Mouse (Mus musculus) Muller cell, postnatal 12 days (primary cell): Measurements from ENCODE around the gene Coq10b.
"Not testable (repeated sequence)": the region's sequence is repeated elsewhere in the genome, so short reads cannot be mapped to it uniquely, and the experiment has no call there.

Source experiments
- DNase-seq: peaks from one replicate; pipeline ENCODE4 v3.0.0-alpha.2; 2015; ENCODE audit errors: inconsistent ontology term

Coq10b gene

DNA sequence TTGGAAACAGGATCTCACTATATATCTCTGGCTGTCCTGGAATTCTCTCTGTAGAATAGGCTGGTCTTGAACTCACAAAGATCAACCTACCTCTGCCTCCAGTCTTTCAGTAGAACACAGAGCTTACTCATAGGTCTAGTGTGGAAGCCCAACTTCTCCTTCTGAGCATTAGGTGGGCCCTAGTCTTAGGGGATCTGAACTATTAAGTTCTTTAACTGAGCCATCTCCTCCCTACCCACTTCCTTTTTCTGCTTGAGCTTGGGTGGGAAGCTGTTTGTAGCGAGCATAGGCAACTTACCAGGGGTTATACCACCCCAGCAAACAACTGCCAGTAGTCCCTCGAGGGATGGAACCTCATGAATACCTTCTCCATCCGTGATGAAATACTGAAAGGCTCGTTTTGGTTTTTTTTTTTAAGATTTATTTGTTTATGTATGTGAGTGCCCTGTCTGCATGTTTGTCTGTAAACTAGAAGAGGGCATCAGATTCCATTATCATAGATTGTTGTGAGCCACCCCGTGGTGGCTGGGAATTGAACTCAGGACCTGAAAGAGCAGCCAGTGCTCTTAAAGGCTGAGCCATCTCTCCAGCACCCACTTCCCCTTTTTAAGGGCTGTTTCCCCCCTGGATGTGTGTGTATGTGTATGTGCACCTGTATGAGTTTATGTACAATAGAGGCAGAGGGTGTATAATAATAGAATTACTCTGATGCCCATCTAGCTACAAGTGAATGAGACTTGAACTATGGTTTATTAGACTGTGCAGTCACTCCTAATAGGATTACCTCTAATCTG is 2.9 kb downstream of the Coq10b start:
- no peak for DNase-seq

DNA sequence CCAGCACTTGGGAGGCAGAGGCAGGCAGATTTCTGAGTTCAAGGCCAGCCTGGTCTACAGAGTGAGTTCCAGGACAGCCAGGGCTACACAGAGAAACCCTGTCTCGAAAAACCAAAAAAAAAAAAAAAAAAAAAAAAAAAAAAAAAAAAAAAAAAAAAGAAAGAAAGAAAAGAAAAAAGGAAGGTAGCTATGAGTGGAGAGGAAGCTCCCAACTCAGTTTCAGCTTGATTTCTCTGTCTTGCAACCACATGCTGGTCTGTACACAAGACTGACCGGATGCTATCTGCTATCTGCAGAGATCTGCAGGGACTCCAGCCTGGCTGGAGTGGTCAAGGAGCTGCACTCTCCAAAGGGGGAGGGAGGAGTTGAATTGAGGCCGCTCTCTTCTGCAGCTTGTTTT is 5.8 kb downstream of the Coq10b start:
- not testable (repeated sequence) for DNase-seq

DNA sequence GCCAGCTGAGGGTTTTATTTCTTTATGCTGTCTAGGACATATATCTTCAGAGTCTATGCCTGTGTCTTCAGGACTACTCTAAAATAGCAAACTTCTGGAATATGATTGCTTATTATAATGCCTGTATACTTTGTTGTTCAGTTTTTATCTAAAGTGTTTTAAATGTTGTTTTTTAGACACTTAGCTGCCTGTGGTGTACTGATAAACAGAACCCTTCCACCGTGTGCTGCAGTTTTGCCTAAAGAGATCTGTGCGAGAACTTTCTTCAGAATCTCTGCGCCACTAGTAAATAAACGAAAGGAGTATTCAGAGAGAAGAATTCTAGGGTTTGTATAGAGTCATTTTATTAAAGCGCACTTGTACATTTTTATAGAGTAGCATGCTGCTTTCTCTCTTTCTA is 8.5 kb downstream of the Coq10b start:
- DNase-seq = no peak

DNA sequence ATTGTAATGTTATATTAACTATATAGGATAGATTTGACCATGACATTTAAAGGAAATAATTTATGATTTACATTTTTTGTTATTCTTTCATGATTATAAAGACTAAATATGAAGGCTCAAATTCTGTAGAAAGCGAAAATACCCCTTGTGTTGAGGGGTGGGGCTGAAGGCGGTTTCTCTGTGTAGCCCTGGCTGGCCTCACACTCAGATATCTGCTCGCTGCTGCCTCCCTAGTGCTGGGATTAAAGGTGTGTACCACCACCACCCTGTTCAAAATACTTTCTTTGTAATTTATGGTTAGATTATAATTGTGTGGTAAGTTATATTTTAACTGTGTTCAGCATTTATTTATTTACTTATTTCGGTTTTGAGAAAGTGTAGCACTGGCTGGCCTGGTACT is 9.2 kb downstream of the Coq10b start:
- no peak for DNase-seq

DNA sequence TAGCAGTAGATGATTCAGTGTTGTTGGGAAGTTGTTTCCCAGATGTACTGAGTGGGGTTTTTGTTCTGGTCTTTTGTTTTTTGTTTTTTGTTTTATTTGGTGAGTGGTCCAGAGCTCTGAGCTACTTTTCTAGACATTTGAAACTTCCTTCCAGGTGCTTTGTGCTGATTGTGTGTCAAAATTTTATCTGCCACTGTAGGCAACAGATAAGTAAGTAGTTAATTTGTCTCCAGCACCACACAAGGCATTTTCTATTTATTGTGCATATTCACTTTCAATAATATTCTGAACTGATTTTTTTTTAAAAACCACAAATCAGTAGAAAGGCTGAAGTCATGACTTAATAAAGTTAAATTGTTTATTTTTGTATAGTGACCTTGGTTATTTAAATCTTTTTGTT is 19.8 kb downstream of the Coq10b start:
- not testable (repeated sequence) for DNase-seq

DNA sequence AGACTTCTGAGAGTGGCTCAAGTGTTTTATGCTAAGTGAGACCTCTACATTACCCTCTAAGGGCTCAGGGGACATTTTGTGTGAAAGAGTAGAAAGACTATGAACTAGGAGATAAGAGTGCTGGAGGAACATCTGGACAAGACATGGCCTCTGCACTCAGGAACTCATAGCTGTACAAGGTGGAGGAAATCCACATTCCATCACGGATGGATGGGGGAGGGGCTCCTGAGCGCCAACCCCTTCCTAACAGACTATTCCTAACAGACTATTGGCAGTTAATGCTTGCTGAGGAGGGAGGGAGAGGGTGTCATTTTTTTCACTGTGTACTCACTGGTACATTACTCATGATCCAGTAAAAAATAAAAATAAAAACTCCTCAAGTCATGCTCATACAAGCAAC is 22.2 kb downstream of the Coq10b start:
- DNase-seq = no peak

DNA sequence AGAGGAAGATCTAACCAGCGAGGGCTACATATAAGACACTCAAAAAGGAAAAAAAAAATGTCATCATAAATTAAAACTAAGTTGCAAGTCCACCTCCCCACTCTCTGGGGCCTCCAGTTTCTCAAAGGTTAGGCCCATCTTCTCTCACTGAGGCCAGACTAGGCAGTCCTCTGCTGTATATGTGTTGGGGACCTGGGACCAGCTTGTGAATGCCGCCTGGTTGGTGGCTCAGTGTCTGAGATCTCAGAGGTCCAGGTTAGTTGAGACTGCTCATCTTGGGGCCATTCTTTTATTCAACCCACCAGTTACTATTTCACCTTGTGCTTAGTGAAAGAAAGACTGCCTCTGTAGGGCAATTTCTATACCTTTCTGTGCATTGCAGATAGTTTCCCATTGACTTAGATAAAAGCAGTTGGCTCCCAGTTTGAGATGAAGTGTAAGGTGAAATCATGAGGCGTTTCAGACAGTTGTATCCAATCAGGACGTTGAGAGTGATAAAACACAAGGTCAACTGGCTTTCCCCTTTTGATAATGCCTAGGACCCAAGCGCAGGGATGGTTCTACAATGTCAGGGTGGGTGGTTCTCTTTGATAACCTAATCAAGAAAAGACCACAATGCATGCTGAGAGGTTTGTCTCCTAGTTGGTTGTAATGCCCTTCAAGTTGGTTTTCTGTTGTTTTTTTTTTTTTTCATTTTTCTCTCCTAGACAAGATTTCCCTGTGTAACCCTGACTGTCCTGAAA is 23.3 kb downstream of the Coq10b start:
- DNase-seq = no peak

DNA sequence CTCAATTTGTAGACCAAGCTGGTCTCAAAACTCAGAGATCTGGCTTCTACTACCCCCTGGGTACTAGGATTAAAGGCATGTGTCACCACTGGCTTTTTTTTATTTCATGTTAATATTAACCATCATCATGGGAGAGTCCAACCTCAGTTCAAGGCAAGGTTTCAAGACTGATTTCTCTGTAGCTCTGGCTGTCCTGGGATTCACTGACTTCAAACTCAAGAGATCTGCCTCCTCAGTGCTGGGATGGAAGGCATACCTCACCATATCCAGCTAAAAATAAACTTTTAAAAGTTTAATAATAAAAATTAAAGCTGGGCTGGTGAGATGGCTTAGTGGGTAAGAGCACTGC is 23.8 kb downstream of the Coq10b start:
- no peak for DNase-seq

DNA sequence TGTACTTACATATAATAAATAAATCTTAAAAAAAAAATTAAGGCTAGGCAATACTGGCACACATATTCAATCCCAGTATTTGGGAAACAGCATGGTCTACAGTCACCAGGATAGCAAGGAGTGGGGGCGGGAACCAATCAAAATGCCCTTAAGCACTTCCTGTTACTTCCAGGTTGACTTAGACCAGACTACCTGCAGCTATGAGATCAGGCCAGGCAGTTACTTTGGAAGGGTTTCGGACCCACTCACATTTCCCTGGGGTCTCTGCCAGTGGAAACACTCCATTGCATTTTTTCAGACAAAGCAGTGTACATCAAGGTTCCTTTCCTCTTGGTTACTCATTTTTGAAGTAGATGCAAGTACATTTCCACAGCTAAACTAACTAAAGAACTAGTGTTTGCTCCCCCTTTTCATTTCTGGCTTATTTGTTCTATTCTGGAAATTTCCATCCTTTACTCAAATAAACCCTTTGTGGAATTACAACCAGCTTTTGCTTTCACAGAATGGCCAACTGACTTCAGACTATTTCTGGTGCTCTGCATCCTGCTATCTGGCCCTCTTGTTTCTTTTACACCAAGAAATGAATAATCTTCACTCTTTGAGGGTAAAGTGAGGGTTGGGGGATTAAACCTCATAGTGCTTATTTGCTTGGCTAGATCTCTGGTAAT is 24.4 kb downstream of the Coq10b start:
- no peak for DNase-seq

DNA sequence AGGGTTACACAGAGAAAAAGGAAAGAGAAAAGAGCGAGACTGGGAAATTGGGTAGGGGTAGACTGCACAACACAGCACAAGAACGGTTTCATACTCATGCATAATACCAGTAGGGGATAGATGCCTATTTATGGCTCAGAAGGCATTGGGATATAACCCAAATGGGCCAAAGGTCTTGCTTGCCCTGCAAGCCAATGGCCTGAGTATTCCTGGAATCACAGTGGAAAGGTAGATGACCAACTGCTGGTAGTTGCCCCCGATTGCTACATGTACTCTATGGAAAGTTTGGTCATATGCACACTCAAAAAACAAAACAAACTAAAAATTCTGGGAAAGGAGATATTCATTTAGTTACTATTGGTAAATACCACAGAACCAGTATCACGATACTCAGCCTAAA is 27.1 kb downstream of the Coq10b start:
- DNase-seq = no peak

DNA sequence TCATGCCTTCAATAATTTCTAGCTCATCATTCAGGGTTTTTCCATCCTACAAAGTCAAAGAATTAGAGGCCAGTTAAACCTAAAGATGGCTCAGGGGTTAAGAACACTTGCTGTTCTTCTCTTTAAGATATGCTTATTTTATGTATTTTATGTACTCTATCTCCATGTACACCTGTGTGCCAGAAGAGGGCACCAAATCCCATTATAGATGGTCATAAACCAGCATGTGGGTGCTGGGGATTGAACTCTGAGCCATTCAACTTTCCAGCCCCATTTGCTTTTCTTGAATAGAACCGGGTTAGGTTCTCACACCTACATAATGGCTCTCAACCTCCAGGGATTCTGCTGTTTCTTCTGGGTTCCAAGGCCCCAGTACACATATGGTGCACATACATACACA is 29.5 kb downstream of the Coq10b start:
- DNase-seq = no peak

DNA sequence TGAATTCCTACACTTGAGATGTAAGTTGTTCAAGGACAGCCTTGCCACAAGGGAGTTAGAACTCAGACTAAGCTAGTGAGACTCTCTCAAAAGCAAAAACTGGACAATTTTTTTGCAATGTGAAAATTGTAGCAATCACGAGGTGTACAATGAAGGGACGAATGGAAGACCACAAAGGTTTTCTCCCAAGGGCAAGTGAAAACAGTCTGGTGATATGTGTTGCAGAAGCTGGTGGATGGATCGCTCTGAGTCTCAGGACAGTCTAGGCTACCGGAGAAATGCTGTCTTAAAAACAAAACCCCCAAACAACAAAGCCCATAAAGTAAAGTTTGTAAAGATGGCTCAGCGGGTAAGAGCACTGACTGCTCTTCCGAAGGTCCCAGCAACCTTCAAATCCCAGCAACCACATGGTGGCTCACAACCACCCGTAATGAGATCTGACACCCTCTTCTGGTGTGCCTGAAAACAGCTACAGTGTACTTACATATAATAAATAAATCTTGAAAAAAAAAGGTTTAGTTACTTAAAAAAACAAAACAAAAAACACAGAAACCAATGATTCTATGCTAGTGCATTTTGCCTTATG is 33.3 kb downstream of the Coq10b start:
- no peak for DNase-seq

DNA sequence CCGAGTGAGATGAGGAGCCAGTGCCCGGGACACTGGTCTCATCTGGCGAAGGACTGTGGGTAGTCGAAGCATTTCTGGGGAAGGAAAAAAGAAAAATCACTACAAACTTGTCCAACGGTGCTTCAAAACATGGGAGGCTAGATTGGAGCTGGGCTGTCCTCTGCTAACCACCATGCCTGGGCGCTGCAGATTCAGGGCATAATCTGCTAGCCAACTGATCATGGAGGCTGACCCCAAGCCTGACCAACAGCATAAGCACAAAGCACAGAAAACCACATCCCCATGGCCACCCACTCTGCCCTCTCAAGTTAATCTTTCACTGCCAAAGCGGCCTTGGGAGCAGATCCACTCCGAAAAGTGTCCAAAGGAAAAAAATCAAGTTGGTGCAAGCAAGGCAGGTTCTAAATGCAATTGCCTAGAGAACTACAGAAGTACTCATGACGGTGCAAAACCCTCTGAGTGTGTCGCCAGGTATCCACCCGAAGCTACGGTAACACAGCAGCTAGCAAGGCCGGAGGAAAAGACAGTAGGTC is 34.4 kb downstream of the Coq10b start:
- peak; percentile 25 for DNase-seq

DNA sequence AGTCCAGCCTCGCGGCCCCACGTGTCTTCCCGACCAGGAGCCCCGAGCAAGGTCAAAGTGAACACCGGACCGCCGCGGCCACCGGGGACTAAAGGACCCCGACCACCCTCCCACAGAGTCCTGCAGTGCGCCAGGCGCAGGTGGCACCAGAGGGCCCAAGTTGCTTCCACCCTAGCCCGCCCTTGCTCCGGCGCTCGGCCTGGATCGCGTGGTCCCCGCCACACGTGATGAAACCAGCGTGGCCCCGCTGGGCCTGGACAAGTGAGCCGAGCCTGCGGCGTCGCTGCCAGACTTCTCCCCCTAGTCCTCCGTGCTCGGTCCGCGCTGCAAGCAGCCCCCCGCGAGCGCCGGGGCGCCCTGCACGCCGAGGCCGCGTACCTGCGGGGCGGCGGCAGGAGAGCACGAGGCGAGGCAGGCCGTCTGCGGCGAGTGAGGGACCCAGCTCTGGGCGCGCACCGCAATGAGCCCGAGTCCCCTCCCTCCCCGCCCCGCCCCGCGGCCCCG is 34.9 kb downstream of the Coq10b start:
- DNase-seq = no peak

DNA sequence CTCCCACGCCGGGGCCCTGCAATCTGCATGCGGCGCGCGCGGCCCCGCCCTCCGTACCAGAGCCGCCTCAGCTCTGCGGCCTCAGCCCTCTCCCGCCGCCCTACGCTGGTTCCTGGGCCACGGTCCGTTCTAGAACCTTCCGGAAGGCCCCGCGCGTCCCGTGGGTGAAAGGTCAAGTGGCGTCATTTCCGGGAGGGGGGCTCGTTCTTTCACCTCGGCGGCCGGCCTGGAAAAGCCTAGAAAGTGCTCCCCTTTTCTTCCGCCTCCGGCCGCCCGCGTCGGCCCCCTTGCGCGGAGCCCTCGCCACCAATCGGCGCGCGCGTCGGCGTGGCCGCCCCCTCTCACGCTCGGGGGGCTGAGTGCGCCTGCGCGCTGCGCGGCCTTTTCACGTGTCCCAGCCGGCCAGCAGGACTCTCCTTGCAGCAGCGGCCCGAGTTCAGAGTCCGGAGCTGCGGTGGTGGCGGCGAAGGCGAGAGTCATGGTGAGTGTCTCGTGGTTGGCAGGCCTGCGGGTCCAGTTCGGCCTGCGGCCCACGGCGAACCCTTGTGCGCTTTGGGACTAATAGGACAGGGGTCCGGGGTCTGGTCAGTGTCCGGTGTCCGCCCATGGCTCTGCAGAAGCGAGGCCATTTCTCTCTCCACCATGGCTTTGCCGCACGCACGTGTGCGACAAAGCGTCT is 35.5 kb downstream of the Coq10b start, which contains the start of the genes Hspe1 and Hspd1:
Gene Hspe1, plus strand, starts transcription at position 201 of the 679 bp plus-strand sequence.
Gene Hspd1, minus strand, starts transcription at position 312 of the 679 bp plus-strand sequence.
- DNase-seq = peak; percentile 100

DNA sequence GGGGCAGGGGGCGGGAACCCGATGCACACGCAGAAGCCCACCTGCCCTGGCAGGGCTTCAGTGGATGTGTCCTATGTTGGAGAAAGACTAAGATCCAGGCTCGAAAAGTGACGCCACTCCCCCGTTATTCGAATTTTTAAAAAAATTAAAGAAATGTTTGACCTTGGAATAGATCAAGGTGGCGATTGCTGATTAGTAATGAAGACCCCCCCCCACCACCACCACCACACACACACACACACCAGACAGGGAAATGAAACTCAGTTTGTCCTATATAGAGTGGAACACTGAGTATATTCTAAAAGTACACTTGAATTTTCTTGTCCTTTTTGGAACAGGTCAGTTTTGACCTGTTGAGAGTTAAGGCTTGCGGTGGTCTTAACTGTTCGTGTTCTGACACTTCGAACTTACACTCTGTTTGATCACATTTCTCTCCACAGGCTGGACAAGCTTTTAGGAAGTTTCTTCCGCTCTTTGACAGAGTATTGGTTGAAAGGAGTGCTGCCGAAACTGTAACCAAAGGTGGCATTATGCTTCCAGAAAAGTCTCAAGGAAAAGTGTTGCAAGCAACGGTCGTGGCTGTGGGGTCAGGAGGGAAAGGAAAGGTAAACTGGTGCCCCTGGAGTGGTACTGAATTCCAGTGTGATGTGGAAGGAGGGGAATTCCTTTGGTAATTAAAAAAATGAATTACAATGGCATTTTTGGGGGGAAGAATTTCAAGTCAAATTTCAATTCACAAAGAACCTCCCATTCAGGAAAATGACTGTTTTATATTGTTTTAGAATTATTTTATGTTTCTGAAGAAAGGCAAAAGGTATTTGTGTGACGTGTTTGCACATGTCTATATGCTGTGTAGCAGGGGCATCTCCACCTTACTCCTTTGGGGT is 36.3 kb downstream of the Coq10b start:
- DNase-seq = peak; percentile 22

DNA sequence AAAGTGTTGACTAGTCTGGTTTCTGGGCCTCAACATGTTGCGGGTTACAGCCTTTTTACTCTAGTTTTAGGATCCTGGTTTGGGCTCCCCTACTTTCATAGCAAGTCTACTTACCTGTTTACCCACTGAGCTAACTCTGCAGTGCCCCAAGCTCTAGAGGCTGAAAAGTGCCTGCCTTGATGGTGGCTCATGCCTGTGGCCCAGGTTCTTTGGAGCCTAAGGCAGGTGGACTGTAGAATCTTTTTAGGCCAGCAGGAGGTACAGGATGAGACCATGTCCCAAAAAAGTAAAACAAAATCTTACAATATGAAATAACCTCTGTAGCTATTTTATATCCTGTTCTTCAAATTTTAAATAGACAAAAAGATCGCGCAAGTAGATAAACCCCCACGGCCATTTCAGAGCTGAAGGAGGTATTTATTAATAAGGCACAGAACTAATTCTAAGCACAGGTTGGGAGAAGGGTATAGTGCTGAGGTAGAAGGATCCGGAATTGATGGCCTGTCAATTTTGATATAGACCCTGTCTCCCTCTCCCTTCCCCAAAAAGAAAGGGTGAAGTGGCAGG is 37.0 kb downstream of the Coq10b start:
- no peak for DNase-seq

DNA sequence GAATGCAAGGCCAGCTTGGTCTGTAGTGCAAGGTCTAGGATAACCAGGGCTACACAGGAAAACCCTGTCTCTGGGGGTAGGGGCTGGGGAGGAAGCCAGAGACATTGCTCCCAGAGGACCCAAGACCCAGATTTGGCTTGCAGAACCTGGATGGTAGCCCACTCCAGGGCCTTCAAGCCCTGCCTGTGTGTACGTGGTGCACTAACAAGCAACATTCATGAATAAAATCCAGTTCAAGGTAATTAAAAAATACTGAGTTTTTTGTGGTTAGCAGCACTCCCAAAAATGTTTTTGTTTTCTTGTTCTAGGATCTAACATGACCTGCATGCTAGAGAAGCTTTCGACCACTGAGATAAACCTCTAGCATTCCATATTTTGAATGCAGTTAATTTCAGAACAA is 39.5 kb downstream of the Coq10b start:
- DNase-seq = peak; percentile 66

DNA sequence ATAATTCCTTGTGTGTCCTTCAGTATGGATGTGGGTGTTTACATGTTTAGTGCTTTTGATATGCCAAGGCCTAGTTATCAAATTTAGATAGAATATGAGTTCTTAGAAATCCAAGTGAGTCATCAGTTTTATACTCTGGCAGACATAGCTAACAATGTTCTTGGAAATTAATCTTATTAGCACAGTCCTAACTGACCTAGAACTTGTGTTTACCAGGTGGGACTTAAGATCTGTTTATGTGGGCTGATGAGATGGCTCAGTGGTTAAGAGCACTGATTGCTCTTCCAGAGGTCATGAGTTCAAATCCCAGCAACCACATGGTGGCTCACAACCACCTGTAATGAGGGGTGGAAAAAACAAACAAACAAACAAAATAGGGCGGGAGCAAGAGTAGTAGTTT is 39.9 kb downstream of the Coq10b start:
- no peak for DNase-seq
